Mouse (Mus musculus): ENCODE measurements around the gene Atp6v1g2. TPM values are rescaled to one million over a fixed set of nuclear protein-coding genes. Genes with fewer than 3 reads are reported as not detected.

Gene Atp6v1g2
- polyA plus RNA-seq, 1 experiment from 2014 or later, result 4.7 TPM

DNA sequence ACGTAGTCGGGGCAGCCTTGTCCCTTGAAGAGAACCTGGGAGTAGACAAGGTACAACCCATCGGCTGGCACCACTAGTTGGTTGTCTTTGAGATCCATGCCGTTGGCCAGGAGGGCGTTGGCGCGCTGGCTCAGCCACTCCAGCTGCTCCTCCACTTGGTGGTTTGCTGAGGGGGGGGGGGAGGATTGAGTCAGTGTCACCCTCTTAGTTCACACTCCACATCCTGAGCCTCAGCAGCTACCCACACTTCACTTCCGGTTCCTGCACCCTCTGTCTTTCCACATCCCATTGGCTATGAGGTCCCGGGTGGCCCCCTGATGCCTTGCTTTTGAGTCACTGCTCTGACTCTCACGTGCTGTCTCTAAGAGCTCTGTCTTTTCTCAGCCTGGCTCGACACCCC is 33.1 kb upstream of the Atp6v1g2 start:
- Histone ChIP-seq H3K36me3 (ENCODE audit: control insufficient read depth, insufficient read depth, low read length) (no peaks in the 10 kb centered on the region), H3K4me1 (ENCODE audit: control insufficient read depth, insufficient read depth, low read length) (peaks cover 8% of the 10 kb centered on the region), H3K9ac (ENCODE audit: low read depth, low read length) (no peak overlapping the region), H3K4me3 (ENCODE audit: low read length) (no peak overlapping the region), H3K9me3 (ENCODE audit: control insufficient read depth, low read length) (no peaks in the 10 kb centered on the region), H3K27ac (ENCODE audit: low read length) (no peak overlapping the region), H3K4me2 (ENCODE audit: low read depth, low read length) (no peak overlapping the region), H3K27me3 (replicated peaks; ENCODE audit: control insufficient read depth, insufficient read depth, low read length) (peaks cover 31% of the 10 kb centered on the region)
- 78% methylated on average over 11 of the region's 11 CpGs for WGBS
- ATAC-seq, result no peak

DNA sequence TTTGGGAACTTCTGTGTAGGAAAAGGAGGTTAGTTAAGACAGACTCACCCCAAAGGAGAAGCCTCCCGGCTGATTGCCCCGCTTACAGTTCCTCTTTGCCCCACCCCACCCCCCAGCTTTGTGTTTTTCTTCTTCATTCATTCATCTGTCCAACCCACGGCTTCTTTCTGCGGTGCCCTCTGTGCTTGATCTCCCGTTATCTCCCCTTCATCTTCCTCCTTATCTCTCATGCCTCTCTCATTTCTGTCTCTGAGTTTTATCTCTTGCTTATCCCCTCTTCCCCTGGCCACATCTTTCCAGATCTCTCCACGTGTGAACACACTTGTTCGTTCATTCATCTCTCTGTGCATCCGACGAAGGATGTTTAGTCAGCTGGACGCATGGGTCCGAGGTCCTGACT is 32.3 kb upstream of the Atp6v1g2 start:
- 68% methylated on average over 11 of the region's 11 CpGs for WGBS
- no peaks in the 10 kb centered on the region for H3K9me3 ChIP-seq (ENCODE audit: control insufficient read depth, low read length)
- H3K9ac ChIP-seq (ENCODE audit: low read depth, low read length), result no peak overlapping the region
- H3K36me3 ChIP-seq (ENCODE audit: control insufficient read depth, insufficient read depth, low read length), result no peaks in the 10 kb centered on the region
- no peak for ATAC-seq
- peaks cover 29% of the 10 kb centered on the region for H3K27me3 ChIP-seq (replicated peaks; ENCODE audit: control insufficient read depth, insufficient read depth, low read length)
- no peak overlapping the region for H3K4me2 ChIP-seq (ENCODE audit: low read depth, low read length)
- H3K4me3 ChIP-seq (ENCODE audit: low read length), result no peak overlapping the region
- H3K4me1 ChIP-seq (ENCODE audit: control insufficient read depth, insufficient read depth, low read length), result peaks cover 2% of the 10 kb centered on the region
- no peak overlapping the region for H3K27ac ChIP-seq (ENCODE audit: low read length)

DNA sequence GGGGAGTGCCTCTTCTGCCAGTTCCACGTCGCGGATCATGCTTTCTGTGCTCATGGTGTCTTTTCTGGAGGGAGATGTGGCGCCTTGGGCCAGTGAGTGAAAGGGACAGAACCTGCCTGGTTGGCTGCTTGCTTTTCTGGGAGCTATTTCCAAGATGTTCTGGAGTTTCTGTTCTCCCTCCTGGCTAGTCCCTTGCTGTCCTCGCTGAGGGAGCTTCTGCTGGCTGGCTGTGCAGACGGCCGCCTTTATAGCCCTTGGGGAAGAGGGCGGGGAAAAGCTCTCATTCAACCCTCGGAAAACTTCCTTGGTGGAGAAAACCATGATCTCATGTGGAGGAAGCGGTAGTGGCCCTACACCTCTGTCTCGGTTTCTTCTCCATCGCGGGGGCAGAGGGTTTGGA is 31.7 kb upstream of the Atp6v1g2 start, which contains the start of gene Tnf:
TSS of gene Tnf (minus strand) at position 221 of the 400 bp plus-strand sequence.
- Histone ChIP-seq H3K9me3 (ENCODE audit: control insufficient read depth, low read length) (no peaks in the 10 kb centered on the region), H3K4me2 (ENCODE audit: low read depth, low read length) (peak within 1 kb of the TSS; percentile 20; the same call in 1 of the 2 replicates), H3K4me1 (ENCODE audit: control insufficient read depth, insufficient read depth, low read length) (no peaks in the 10 kb centered on the region), H3K9ac (ENCODE audit: low read depth, low read length) (peak within 1 kb of the TSS; percentile 40; the same call in 1 of the 2 replicates), H3K27me3 (replicated peaks; ENCODE audit: control insufficient read depth, insufficient read depth, low read length) (peaks cover 26% of the 10 kb centered on the region), H3K27ac (ENCODE audit: low read length) (no peak within 1 kb of the TSS), H3K36me3 (ENCODE audit: control insufficient read depth, insufficient read depth, low read length) (no peaks in the 10 kb centered on the region), H3K4me3 (ENCODE audit: low read length) (peak within 1 kb of the TSS; percentile 16; the same call in 1 of the 2 replicates)
- 24% methylated on average over 13 of the region's 13 CpGs for WGBS
- ATAC-seq, result no peak

- Histone ChIP-seq H3K4me2 (ENCODE audit: low read depth, low read length) (no peak overlapping the region), H3K9me3 (ENCODE audit: control insufficient read depth, low read length) (no peaks in the 10 kb centered on the region), H3K9ac (ENCODE audit: low read depth, low read length) (no peak overlapping the region), H3K4me3 (ENCODE audit: low read length) (no peak overlapping the region), H3K27me3 (replicated peaks; ENCODE audit: control insufficient read depth, insufficient read depth, low read length) (peaks cover 26% of the 10 kb centered on the region), H3K36me3 (ENCODE audit: control insufficient read depth, insufficient read depth, low read length) (no peaks in the 10 kb centered on the region), H3K27ac (ENCODE audit: low read length) (no peak overlapping the region), H3K4me1 (ENCODE audit: control insufficient read depth, insufficient read depth, low read length) (no peaks in the 10 kb centered on the region)
- WGBS, result 72% methylated on average over 4 of the region's 4 CpGs
- ATAC-seq, result no peak
Observed at GRCm38 (mm10) chr17:35202442-35202841, 31.0 kb upstream of the Atp6v1g2 start.

- H3K9ac ChIP-seq (ENCODE audit: low read depth, low read length), result 0 out of 2 replicates have a peak within 1 kb of the TSS, but pooled peaks have one; percentile 37
- no peaks in the 10 kb centered on the region for H3K36me3 ChIP-seq (ENCODE audit: control insufficient read depth, insufficient read depth, low read length)
- ATAC-seq, result no peak
- H3K27me3 ChIP-seq (replicated peaks; ENCODE audit: control insufficient read depth, insufficient read depth, low read length), result peaks cover 22% of the 10 kb centered on the region
- H3K4me1 ChIP-seq (ENCODE audit: control insufficient read depth, insufficient read depth, low read length), result no peaks in the 10 kb centered on the region
- no peak within 1 kb of the TSS for H3K4me3 ChIP-seq (ENCODE audit: low read length)
- WGBS, result 39% methylated on average over 20 of the region's 20 CpGs
- no peaks in the 10 kb centered on the region for H3K9me3 ChIP-seq (ENCODE audit: control insufficient read depth, low read length)
- no peak within 1 kb of the TSS for H3K27ac ChIP-seq (ENCODE audit: low read length)
- H3K4me2 ChIP-seq (ENCODE audit: low read depth, low read length), result no peak within 1 kb of the TSS
Observed at GRCm38 (mm10) chr17:35204494-35205379, 28.7 kb upstream of the Atp6v1g2 start, which contains the start of gene Lta. Lta (minus strand) TSS chr17:35205351.

GRCm38 (mm10) chr17:35205380-35205769 is 28.1 kb upstream of the Atp6v1g2 start:
- H3K27me3 ChIP-seq (replicated peaks; ENCODE audit: control insufficient read depth, insufficient read depth, low read length), result peaks cover 21% of the 10 kb centered on the region
- no peak overlapping the region for H3K4me3 ChIP-seq (ENCODE audit: low read length)
- no peak overlapping the region for H3K27ac ChIP-seq (ENCODE audit: low read length)
- no peaks in the 10 kb centered on the region for H3K9me3 ChIP-seq (ENCODE audit: control insufficient read depth, low read length)
- H3K4me1 ChIP-seq (ENCODE audit: control insufficient read depth, insufficient read depth, low read length), result no peaks in the 10 kb centered on the region
- no peak for ATAC-seq
- 53% methylated on average over 10 of the region's 10 CpGs for WGBS
- no peaks in the 10 kb centered on the region for H3K36me3 ChIP-seq (ENCODE audit: control insufficient read depth, insufficient read depth, low read length)
- H3K9ac ChIP-seq (ENCODE audit: low read depth, low read length), result no peak overlapping the region
- H3K4me2 ChIP-seq (ENCODE audit: low read depth, low read length), result no peak overlapping the region

DNA sequence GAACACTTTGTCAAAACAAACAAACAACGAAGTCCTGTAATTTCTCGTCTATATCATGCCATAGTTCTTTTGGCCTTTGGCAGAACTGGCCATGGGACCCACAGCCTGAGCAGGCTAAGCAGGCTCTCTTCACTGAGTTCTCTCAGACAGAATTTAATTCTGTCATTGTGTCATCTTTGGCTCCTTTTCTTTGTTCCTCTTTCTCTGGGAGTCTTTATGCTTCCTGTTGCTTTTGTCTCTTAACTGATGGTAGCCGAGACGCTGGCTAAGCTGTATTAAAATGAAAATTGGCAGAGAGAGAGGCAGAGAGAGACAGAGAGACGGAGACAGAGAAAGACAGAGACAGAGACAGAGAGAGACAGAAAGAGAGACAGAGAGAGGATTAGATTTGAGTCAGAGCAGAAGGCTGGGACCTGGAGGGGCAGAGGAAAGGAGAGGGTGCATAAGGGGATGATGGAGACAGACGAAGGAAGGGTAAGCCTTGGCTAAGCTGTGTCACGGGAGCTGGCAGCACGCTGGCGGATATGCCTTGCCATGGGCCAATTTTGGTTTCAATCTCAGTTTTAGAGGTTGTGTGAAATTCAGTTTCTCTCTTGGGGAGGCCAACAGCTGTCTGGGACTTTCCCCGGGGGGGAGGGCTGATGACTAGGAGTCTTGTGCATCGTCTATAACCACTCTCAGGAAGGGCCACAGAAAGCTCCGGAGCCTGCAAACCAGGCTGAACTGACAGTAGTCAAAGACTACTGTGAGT is 23.5 kb upstream of the Atp6v1g2 start:
- no peaks in the 10 kb centered on the region for H3K9me3 ChIP-seq (ENCODE audit: control insufficient read depth, low read length)
- 78% methylated on average over 12 of the region's 12 CpGs for whole genome bisulfite sequencing
- H3K4me1 ChIP-seq (ENCODE audit: control insufficient read depth, insufficient read depth, low read length), result no peaks in the 10 kb centered on the region
- no peak overlapping the region for H3K4me2 ChIP-seq (ENCODE audit: low read depth, low read length)
- no peak overlapping the region for H3K9ac ChIP-seq (ENCODE audit: low read depth, low read length)
- H3K27ac ChIP-seq (ENCODE audit: low read length), result no peak overlapping the region
- no peaks in the 10 kb centered on the region for H3K36me3 ChIP-seq (ENCODE audit: control insufficient read depth, insufficient read depth, low read length)
- no peaks in the 10 kb centered on the region; the same call in 1 of the 2 replicates for H3K27me3 ChIP-seq (replicated peaks; ENCODE audit: control insufficient read depth, insufficient read depth, low read length)
- ATAC-seq, result no peak
- no peak overlapping the region for H3K4me3 ChIP-seq (ENCODE audit: low read length)

DNA sequence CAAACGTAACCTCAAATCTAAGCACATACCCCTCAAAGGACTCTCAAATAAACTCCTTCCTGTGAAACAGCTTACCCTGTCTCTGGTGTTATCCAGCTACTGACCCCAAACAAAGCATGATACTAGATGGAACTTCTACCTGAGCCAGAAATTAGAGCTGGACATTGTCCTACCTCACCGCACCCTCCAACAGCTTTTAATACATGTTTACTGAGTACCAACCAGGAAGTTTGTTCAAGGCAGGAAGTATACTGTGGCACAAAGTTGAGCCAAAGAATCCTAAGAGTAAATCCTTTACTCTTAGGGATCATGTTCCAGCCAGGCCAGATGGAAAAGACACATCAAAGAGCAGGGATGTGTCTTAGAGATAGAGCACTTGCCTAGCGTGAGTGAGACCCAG is 22.9 kb upstream of the Atp6v1g2 start:
- no peak overlapping the region for H3K4me3 ChIP-seq (ENCODE audit: low read length)
- H3K27me3 ChIP-seq (replicated peaks; ENCODE audit: control insufficient read depth, insufficient read depth, low read length), result no peaks in the 10 kb centered on the region
- ATAC-seq, result no peak
- no peak overlapping the region for H3K4me2 ChIP-seq (ENCODE audit: low read depth, low read length)
- no peaks in the 10 kb centered on the region for H3K9me3 ChIP-seq (ENCODE audit: control insufficient read depth, low read length)
- H3K36me3 ChIP-seq (ENCODE audit: control insufficient read depth, insufficient read depth, low read length), result no peaks in the 10 kb centered on the region
- WGBS, result 67% methylated on average over 3 of the region's 3 CpGs
- no peak overlapping the region for H3K9ac ChIP-seq (ENCODE audit: low read depth, low read length)
- H3K4me1 ChIP-seq (ENCODE audit: control insufficient read depth, insufficient read depth, low read length), result no peaks in the 10 kb centered on the region
- no peak overlapping the region for H3K27ac ChIP-seq (ENCODE audit: low read length)

DNA sequence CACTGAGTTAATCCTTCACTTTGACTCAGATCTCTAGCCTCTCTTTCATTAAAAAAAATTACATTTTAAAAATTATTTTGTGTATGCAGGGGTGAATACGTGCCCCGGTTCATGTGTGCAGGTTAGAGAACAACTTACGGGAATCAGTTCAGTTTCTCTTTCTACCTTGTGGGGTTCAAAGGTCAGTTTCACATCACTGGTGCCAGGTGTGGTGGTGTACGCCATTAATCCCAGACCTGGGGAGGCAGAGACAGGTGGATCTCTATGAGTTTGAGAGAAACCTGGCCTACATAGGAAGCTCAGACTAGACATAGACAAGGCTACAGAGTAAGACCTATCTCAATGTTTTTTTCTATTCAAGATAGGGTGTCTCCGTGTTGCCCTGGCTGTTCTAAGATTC is 20.4 kb upstream of the Atp6v1g2 start:
- H3K4me3 ChIP-seq (ENCODE audit: low read length), result no peak overlapping the region
- no peak overlapping the region for H3K4me2 ChIP-seq (ENCODE audit: low read depth, low read length)
- no peaks in the 10 kb centered on the region for H3K36me3 ChIP-seq (ENCODE audit: control insufficient read depth, insufficient read depth, low read length)
- ATAC-seq, result no peak
- no peaks in the 10 kb centered on the region for H3K4me1 ChIP-seq (ENCODE audit: control insufficient read depth, insufficient read depth, low read length)
- H3K9ac ChIP-seq (ENCODE audit: low read depth, low read length), result no peak overlapping the region
- no peaks in the 10 kb centered on the region for H3K27me3 ChIP-seq (replicated peaks; ENCODE audit: control insufficient read depth, insufficient read depth, low read length)
- WGBS, result 86% methylated on average over 5 of the region's 5 CpGs
- no peak overlapping the region for H3K27ac ChIP-seq (ENCODE audit: low read length)
- H3K9me3 ChIP-seq (ENCODE audit: control insufficient read depth, low read length), result no peaks in the 10 kb centered on the region
